Mouse (Mus musculus) hindbrain, postnatal 0 days (tissue): ENCODE measurements around the gene Arhgap24. TPM values are rescaled to one million over a fixed set of nuclear protein-coding genes. Genes with fewer than 3 reads are reported as not detected.

ENCODE experiments used
- ATAC-seq: fragments of 200-750 bp; cut with Nextera tagmentation; 2 replicates; pipeline ENCODE4 v1.8.0; 2017; ENCODE audit warnings: mild to moderate bottlenecking, moderate TSS enrichment, moderate library complexity
- DNase-seq: peaks from one replicate; pipeline ENCODE4 v3.0.0-alpha.2; 2015; ENCODE audit warnings: low spot score
- H3K27ac ChIP-seq: fragments of 300-500 bp; sonication (generic); 2 replicates; pipeline ENCODE4 v1.5.1; 2014; ENCODE audit warnings: mild to moderate bottlenecking
- H3K27me3 ChIP-seq: fragments of 300-500 bp; sonication (generic); 2 replicates; pipeline ENCODE4 v1.6.1; 2014; ENCODE audit warnings: low read length, mixed read lengths; ENCODE audit not compliant: insufficient read depth
- H3K36me3 ChIP-seq: fragments of 300-500 bp; sonication (generic); 2 replicates; pipeline ENCODE4 v1.6.1; 2014; ENCODE audit warnings: low read length, mixed read lengths; ENCODE audit not compliant: insufficient read depth
- H3K4me1 ChIP-seq: fragments of 300-500 bp; sonication (generic); 2 replicates; pipeline ENCODE4 v1.6.1; 2014; ENCODE audit warnings: antibody characterized with exemption, low read length, mixed read lengths; ENCODE audit not compliant: insufficient read depth
- H3K4me2 ChIP-seq: fragments of 300-500 bp; sonication (generic); 2 replicates; pipeline ENCODE4 v1.6.1; 2014; ENCODE audit warnings: low read depth, mild to moderate bottlenecking, low read length, moderate library complexity, mixed read lengths
- H3K4me3 ChIP-seq: fragments of 300-500 bp; sonication (generic); 2 replicates; pipeline ENCODE4 v1.5.1; 2014; ENCODE audit warnings: low read length
- H3K9ac ChIP-seq: fragments of 300-500 bp; sonication (generic); replicated peaks from 2 replicates; pipeline ENCODE4 v1.6.1; 2014; ENCODE audit warnings: mild to moderate bottlenecking, low read length, moderate library complexity, mixed read lengths
- H3K9me3 ChIP-seq: fragments of 300-500 bp; sonication (generic); 2 replicates; pipeline ENCODE4 v1.6.1; 2016; ENCODE audit warnings: low read length, mixed read lengths
- CTCF ChIP-seq: IDR thresholded peaks from 2 replicates; pipeline ENCODE4 v1.5.1; 2016; ENCODE audit warnings: antibody characterized with exemption, control low read depth, low read depth
- WGBS: fragments of 180-500 bp; shearing (Covaris S2); extraction: QIAGEN DNeasy Blood & Tissue Kit; methylation state at CpG from one replicate; pipeline ENCODE4 v1.1.7; 2014; 5-methylcytosine and 5-hydroxymethylcytosine counted together
- polyA plus RNA-seq: library from polyadenylated mRNA; unstranded; fragments of >200 nt; fragmentation: Nextera tagmentation; extraction: Ambion mirVana; gene quantifications from 2 replicates; pipeline ENCODE4 v1.2.1, GENCODE M21; 2015
- total RNA-seq: library from RNA; depleted of rRNA; stranded (reverse); fragments of >200 nt; gene quantifications from 2 replicates; pipeline ENCODE4 v1.2.3, GENCODE M21; 2014

Arhgap24 gene
- total and polyA plus RNA-seq, 2 experiments from 2014 or later, result 11.4 to 14.2 TPM

DNA sequence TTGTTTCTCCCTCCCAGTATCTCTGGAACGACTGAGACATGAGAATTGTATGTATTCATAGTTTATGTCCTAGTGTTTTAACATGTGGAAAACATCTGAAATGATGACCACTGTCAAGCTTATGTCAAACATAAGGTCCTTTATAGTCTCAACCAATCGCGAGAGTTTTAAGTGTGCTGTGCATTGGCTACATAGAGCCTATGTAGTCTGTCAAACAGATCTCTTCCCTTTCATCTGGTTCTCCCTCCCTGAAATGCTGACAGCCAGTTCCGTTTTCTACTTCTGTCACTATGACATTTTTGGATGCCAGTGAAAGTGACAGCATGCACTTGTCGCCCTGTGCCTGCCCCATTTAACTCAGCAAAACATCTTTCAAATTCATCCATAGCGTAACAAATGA is 275.8 kb downstream of the Arhgap24 start:
- no peak for TF ChIP-seq CTCF
- no peak for ATAC-seq

GRCm38 (mm10) chr5:102765694-102766093 is 284.5 kb downstream of the Arhgap24 start:
- no peak for DNase-seq
- H3K9me3 ChIP-seq, result no peaks in the 10 kb centered on the region
- 55% methylated on average over 10 of the region's 10 CpGs for WGBS
- no peaks in the 10 kb centered on the region for H3K4me1 ChIP-seq
- no peaks in the 10 kb centered on the region for H3K36me3 ChIP-seq
- no peak for TF ChIP-seq CTCF
- H3K4me3 ChIP-seq, result no peak overlapping the region
- no peaks in the 10 kb centered on the region for H3K27me3 ChIP-seq
- H3K9ac ChIP-seq, result no peak overlapping the region
- ATAC-seq, result no peak
- H3K4me2 ChIP-seq, result no peak overlapping the region
- no peak overlapping the region for H3K27ac ChIP-seq

More for the DNA sequence above, 275.8 kb downstream of the Arhgap24 start:
- WGBS, result 74% methylated on average over 6 of the region's 6 CpGs
- H3K9me3 ChIP-seq, result no peaks in the 10 kb centered on the region
- no peak overlapping the region for H3K4me3 ChIP-seq
- no peak overlapping the region for H3K27ac ChIP-seq
- H3K27me3 ChIP-seq, result no peaks in the 10 kb centered on the region
- H3K36me3 ChIP-seq, result no peaks in the 10 kb centered on the region
- no peak overlapping the region for H3K4me2 ChIP-seq
- no peaks in the 10 kb centered on the region for H3K4me1 ChIP-seq
- DNase-seq, result no peak
- H3K9ac ChIP-seq, result no peak overlapping the region

GRCm38 (mm10) chr5:102766311-102767057 is 285.3 kb downstream of the Arhgap24 start:
- WGBS, result 81% methylated on average over 6 of the region's 6 CpGs
- TF ChIP-seq CTCF, result peak; percentile 75
- ATAC-seq (no peak), DNase-seq (peak; percentile 54)
- Histone ChIP-seq H3K4me1 (no peaks in the 10 kb centered on the region), H3K9ac (no peak overlapping the region), H3K36me3 (no peaks in the 10 kb centered on the region), H3K4me3 (no peak overlapping the region), H3K27ac (no peak overlapping the region), H3K4me2 (no peak overlapping the region), H3K27me3 (no peaks in the 10 kb centered on the region), H3K9me3 (no peaks in the 10 kb centered on the region)

- Histone ChIP-seq H3K4me2 (no peak overlapping the region), H3K27me3 (no peaks in the 10 kb centered on the region), H3K9ac (no peak overlapping the region), H3K4me1 (no peaks in the 10 kb centered on the region), H3K9me3 (no peaks in the 10 kb centered on the region), H3K27ac (no peak overlapping the region), H3K4me3 (no peak overlapping the region), H3K36me3 (no peaks in the 10 kb centered on the region)
- no peak for DNase-seq
- no peak for TF ChIP-seq CTCF
- ATAC-seq, result no peak
- WGBS, result 66% methylated on average over 4 of the region's 4 CpGs
These were observed 285.9 kb downstream of the Arhgap24 start for GRCm38 (mm10) chr5:102767058-102767444.

GRCm38 (mm10) chr5:102767822-102768221 is 286.6 kb downstream of the Arhgap24 start:
- Histone ChIP-seq H3K9me3 (no peaks in the 10 kb centered on the region), H3K27ac (no peak overlapping the region), H3K27me3 (no peaks in the 10 kb centered on the region), H3K4me2 (no peak overlapping the region), H3K36me3 (no peaks in the 10 kb centered on the region), H3K4me1 (no peaks in the 10 kb centered on the region), H3K9ac (no peak overlapping the region), H3K4me3 (no peak overlapping the region)
- 66% methylated on average over 7 of the region's 7 CpGs for WGBS
- ATAC-seq (no peak), DNase-seq (no peak)
- no peak for TF ChIP-seq CTCF

DNA sequence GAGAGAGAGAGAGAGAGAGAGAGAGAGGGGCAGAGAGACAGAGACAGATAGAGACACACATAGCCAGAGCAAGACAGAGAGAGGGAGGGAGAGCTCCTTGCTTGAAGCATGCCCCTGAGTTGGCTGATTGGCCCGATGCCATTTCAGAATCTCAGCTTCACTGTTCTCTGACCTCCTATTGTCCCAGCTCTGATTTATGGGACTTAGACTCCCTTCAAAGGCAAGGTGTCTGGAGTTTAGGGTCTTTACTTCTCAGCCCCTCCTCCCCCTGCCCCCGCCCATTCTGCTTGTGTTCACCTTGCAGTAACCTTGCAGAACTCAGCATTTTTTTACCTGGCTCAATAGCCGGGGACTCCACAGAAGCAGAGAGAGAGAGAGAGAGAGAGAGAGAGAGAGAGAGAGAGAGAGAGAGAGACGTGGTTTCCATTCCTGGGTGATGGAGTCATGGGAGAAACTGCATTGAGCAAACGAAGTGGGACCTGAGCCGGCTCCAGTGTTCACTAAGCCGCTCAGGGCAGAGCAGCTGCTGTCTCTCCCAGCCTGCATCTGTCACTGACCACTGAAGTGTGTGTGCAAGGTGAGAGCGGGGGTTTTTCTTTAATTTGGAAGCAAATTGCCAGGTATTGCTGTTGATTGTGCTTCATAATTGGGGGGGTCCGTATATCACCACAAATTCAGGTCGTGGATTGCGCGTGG is 287.3 kb downstream of the Arhgap24 start:
- H3K4me1 ChIP-seq, result no peaks in the 10 kb centered on the region
- H3K9ac ChIP-seq, result no peak overlapping the region
- no peaks in the 10 kb centered on the region for H3K36me3 ChIP-seq
- no peak for TF ChIP-seq CTCF
- H3K4me3 ChIP-seq, result no peak overlapping the region
- H3K4me2 ChIP-seq, result peak overlapping the region; percentile 11; the same call in 1 of the 2 replicates
- DNase-seq (peak; percentile 34), ATAC-seq (0 out of 2 replicates have a peak, but pooled peaks have one; percentile 59)
- no peaks in the 10 kb centered on the region for H3K27me3 ChIP-seq
- no peak overlapping the region for H3K27ac ChIP-seq
- H3K9me3 ChIP-seq, result no peaks in the 10 kb centered on the region
- 42% methylated on average over 12 of the region's 12 CpGs for WGBS

DNA sequence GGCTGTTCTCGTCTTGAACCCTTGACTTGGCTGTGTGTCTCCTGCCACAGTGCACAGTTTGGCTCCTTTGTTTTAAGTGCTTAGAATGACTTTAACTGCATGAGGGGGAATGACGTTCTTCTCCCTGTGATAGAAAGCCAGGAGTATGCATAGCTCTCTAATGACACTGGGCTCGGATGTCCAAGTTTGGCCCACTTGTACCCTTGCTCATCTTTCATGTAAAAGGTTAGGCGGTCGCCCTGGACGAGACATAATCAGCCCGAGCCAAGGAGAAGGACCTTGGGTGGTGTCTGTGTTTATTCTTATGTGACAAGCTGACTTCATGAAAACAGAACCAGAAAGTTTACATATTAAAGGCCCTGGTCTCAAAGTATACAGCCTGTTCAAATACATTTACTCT is 289.4 kb downstream of the Arhgap24 start:
- Histone ChIP-seq H3K36me3 (no peaks in the 10 kb centered on the region), H3K9ac (no peak overlapping the region), H3K27me3 (no peaks in the 10 kb centered on the region), H3K9me3 (no peaks in the 10 kb centered on the region), H3K4me3 (no peak overlapping the region), H3K4me2 (no peak overlapping the region), H3K27ac (no peak overlapping the region), H3K4me1 (no peaks in the 10 kb centered on the region)
- TF ChIP-seq CTCF, result no peak
- 75% methylated on average over 7 of the region's 7 CpGs for WGBS
- DNase-seq (no peak), ATAC-seq (no peak)
